Mouse (Mus musculus): Measurements from ENCODE around the gene Slx4. TPM values are rescaled to one million over a fixed set of nuclear protein-coding genes. Genes with fewer than 3 reads are reported as not detected.
A peak's percentile ranks its signal among the peaks of the same experiment; 100 is the strongest.

Slx4 gene
- polyA plus RNA-seq, 1 experiment, result 39.5 TPM

- H3K9ac ChIP-seq (ENCODE audit: low read depth, poor library complexity, severe bottlenecking), result no peak overlapping the region
- H3K36me3 ChIP-seq (ENCODE audit: control insufficient read depth, insufficient read depth, low read length, poor library complexity, severe bottlenecking), result no peaks in the 10 kb centered on the region
- H3K4me3 ChIP-seq (ENCODE audit: low read depth, low read length), result no peak overlapping the region
- H3K9me3 ChIP-seq (replicated peaks; ENCODE audit: control insufficient read depth, insufficient read depth, low read length, poor library complexity, severe bottlenecking), result no peaks in the 10 kb centered on the region
- H3K4me1 ChIP-seq (ENCODE audit: control insufficient read depth, insufficient read depth, low read length), result no peaks in the 10 kb centered on the region
- 0 out of 2 replicates have a peak overlapping the region, but pooled peaks have one; percentile 2 for H3K27ac ChIP-seq (ENCODE audit: insufficient read depth, low read length)
- TF ChIP-seq CTCF (IDR thresholded peaks at IDR 0.05; ENCODE audit: low read depth, low read length), result no peak
- TF ChIP-seq EP300 (IDR thresholded peaks at IDR 0.05; ENCODE audit: insufficient read depth, low read depth, low read length), result no peak
- no peak for TF ChIP-seq POLR2A (IDR thresholded peaks at IDR 0.05; ENCODE audit: insufficient read depth, low read length)
- H3K27me3 ChIP-seq (ENCODE audit: control insufficient read depth, insufficient read depth, low read length, poor library complexity, severe bottlenecking), result no peaks in the 10 kb centered on the region
These were observed 28.1 kb upstream of the Slx4 start for GRCm38 (mm10) chr16:4031441-4032274.

- Histone ChIP-seq H3K27ac (ENCODE audit: insufficient read depth, low read length) (no peak overlapping the region), H3K4me3 (ENCODE audit: low read depth, low read length) (no peak overlapping the region), H3K9me3 (replicated peaks; ENCODE audit: control insufficient read depth, insufficient read depth, low read length, poor library complexity, severe bottlenecking) (no peaks in the 10 kb centered on the region), H3K36me3 (ENCODE audit: control insufficient read depth, insufficient read depth, low read length, poor library complexity, severe bottlenecking) (no peaks in the 10 kb centered on the region), H3K27me3 (ENCODE audit: control insufficient read depth, insufficient read depth, low read length, poor library complexity, severe bottlenecking) (no peaks in the 10 kb centered on the region), H3K4me1 (ENCODE audit: control insufficient read depth, insufficient read depth, low read length) (no peaks in the 10 kb centered on the region), H3K9ac (ENCODE audit: low read depth, poor library complexity, severe bottlenecking) (no peak overlapping the region)
- TF ChIP-seq CTCF (IDR thresholded peaks at IDR 0.05; ENCODE audit: low read depth, low read length) (no peak), POLR2A (IDR thresholded peaks at IDR 0.05; ENCODE audit: insufficient read depth, low read length) (no peak), EP300 (IDR thresholded peaks at IDR 0.05; ENCODE audit: insufficient read depth, low read depth, low read length) (no peak)
These were observed 26.9 kb upstream of the Slx4 start for GRCm38 (mm10) chr16:4030501-4030900.

GRCm38 (mm10) chr16:4029371-4029841, 25.8 kb upstream of the Slx4 start:
- no peak overlapping the region for H3K27ac ChIP-seq (ENCODE audit: insufficient read depth, low read length)
- H3K4me3 ChIP-seq (ENCODE audit: low read depth, low read length), result no peak overlapping the region
- no peaks in the 10 kb centered on the region for H3K4me1 ChIP-seq (ENCODE audit: control insufficient read depth, insufficient read depth, low read length)
- H3K27me3 ChIP-seq (ENCODE audit: control insufficient read depth, insufficient read depth, low read length, poor library complexity, severe bottlenecking), result no peaks in the 10 kb centered on the region
- no peaks in the 10 kb centered on the region for H3K9me3 ChIP-seq (replicated peaks; ENCODE audit: control insufficient read depth, insufficient read depth, low read length, poor library complexity, severe bottlenecking)
- H3K36me3 ChIP-seq (ENCODE audit: control insufficient read depth, insufficient read depth, low read length, poor library complexity, severe bottlenecking), result no peaks in the 10 kb centered on the region
- TF ChIP-seq EP300 (IDR thresholded peaks at IDR 0.05; ENCODE audit: insufficient read depth, low read depth, low read length) (no peak), POLR2A (IDR thresholded peaks at IDR 0.05; ENCODE audit: insufficient read depth, low read length) (no peak), CTCF (IDR thresholded peaks at IDR 0.05; ENCODE audit: low read depth, low read length) (no peak)
- H3K9ac ChIP-seq (ENCODE audit: low read depth, poor library complexity, severe bottlenecking), result no peak overlapping the region

GRCm38 (mm10) chr16:4027211-4027610, 23.6 kb upstream of the Slx4 start:
- Histone ChIP-seq H3K9me3 (replicated peaks; ENCODE audit: control insufficient read depth, insufficient read depth, low read length, poor library complexity, severe bottlenecking) (no peaks in the 10 kb centered on the region), H3K27me3 (ENCODE audit: control insufficient read depth, insufficient read depth, low read length, poor library complexity, severe bottlenecking) (no peaks in the 10 kb centered on the region), H3K9ac (ENCODE audit: low read depth, poor library complexity, severe bottlenecking) (no peak overlapping the region), H3K4me3 (ENCODE audit: low read depth, low read length) (no peak overlapping the region), H3K27ac (ENCODE audit: insufficient read depth, low read length) (no peak overlapping the region), H3K4me1 (ENCODE audit: control insufficient read depth, insufficient read depth, low read length) (no peaks in the 10 kb centered on the region), H3K36me3 (ENCODE audit: control insufficient read depth, insufficient read depth, low read length, poor library complexity, severe bottlenecking) (no peaks in the 10 kb centered on the region)
- no peak for TF ChIP-seq POLR2A (IDR thresholded peaks at IDR 0.05; ENCODE audit: insufficient read depth, low read length)
- TF ChIP-seq EP300 (IDR thresholded peaks at IDR 0.05; ENCODE audit: insufficient read depth, low read depth, low read length), result no peak
- TF ChIP-seq CTCF (IDR thresholded peaks at IDR 0.05; ENCODE audit: low read depth, low read length), result no peak

GRCm38 (mm10) chr16:4026672-4027071, 23.1 kb upstream of the Slx4 start:
- Histone ChIP-seq H3K4me1 (ENCODE audit: control insufficient read depth, insufficient read depth, low read length) (no peaks in the 10 kb centered on the region), H3K4me3 (ENCODE audit: low read depth, low read length) (no peak overlapping the region), H3K36me3 (ENCODE audit: control insufficient read depth, insufficient read depth, low read length, poor library complexity, severe bottlenecking) (no peaks in the 10 kb centered on the region), H3K9ac (ENCODE audit: low read depth, poor library complexity, severe bottlenecking) (no peak overlapping the region), H3K9me3 (replicated peaks; ENCODE audit: control insufficient read depth, insufficient read depth, low read length, poor library complexity, severe bottlenecking) (no peaks in the 10 kb centered on the region), H3K27me3 (ENCODE audit: control insufficient read depth, insufficient read depth, low read length, poor library complexity, severe bottlenecking) (no peaks in the 10 kb centered on the region), H3K27ac (ENCODE audit: insufficient read depth, low read length) (no peak overlapping the region)
- TF ChIP-seq CTCF (IDR thresholded peaks at IDR 0.05; ENCODE audit: low read depth, low read length), result no peak
- TF ChIP-seq POLR2A (IDR thresholded peaks at IDR 0.05; ENCODE audit: insufficient read depth, low read length), result no peak
- no peak for TF ChIP-seq EP300 (IDR thresholded peaks at IDR 0.05; ENCODE audit: insufficient read depth, low read depth, low read length)

- TF ChIP-seq EP300 (IDR thresholded peaks at IDR 0.05; ENCODE audit: insufficient read depth, low read depth, low read length) (0 out of 2 replicates have a peak, but pooled peaks have one; percentile 46), CTCF (IDR thresholded peaks at IDR 0.05; ENCODE audit: low read depth, low read length) (no peak), POLR2A (IDR thresholded peaks at IDR 0.05; ENCODE audit: insufficient read depth, low read length) (no peak)
- no peaks in the 10 kb centered on the region for H3K4me1 ChIP-seq (ENCODE audit: control insufficient read depth, insufficient read depth, low read length)
These were observed 19.1 kb upstream of the Slx4 start for GRCm38 (mm10) chr16:4022719-4023118.

More at GRCm38 (mm10) chr16:4022719-4023118, 19.1 kb upstream of the Slx4 start:
- H3K9me3 ChIP-seq (replicated peaks; ENCODE audit: control insufficient read depth, insufficient read depth, low read length, poor library complexity, severe bottlenecking), result no peaks in the 10 kb centered on the region
- peak overlapping the region; percentile 65 for H3K9ac ChIP-seq (ENCODE audit: low read depth, poor library complexity, severe bottlenecking)
- peak overlapping the region; percentile 29; the same call in 1 of the 2 replicates for H3K4me3 ChIP-seq (ENCODE audit: low read depth, low read length)
- H3K36me3 ChIP-seq (ENCODE audit: control insufficient read depth, insufficient read depth, low read length, poor library complexity, severe bottlenecking), result no peaks in the 10 kb centered on the region
- no peaks in the 10 kb centered on the region for H3K27me3 ChIP-seq (ENCODE audit: control insufficient read depth, insufficient read depth, low read length, poor library complexity, severe bottlenecking)
- H3K27ac ChIP-seq (ENCODE audit: insufficient read depth, low read length), result no peak overlapping the region

Measured in ES-Bruce4 (cell line).